Mouse (Mus musculus): ENCODE results near the gene Stab1.

- TF ChIP-seq EP300 (IDR thresholded peaks at IDR 0.05; ENCODE audit: low read depth) (no peak), CTCF (IDR thresholded peaks at IDR 0.05; ENCODE audit: low read depth) (no peak)
Measured at GRCm38 (mm10) chr14:31181512-31181911, 13.1 kb upstream of the Stab1 start.

Measured in liver, postnatal 0 days (tissue).